Mouse (Mus musculus) ES-Bruce4 (cell line): Measurements from ENCODE around the gene Sptssb.

Experiments
- CTCF ChIP-seq: IDR thresholded peaks from one replicate; pipeline ENCODE4 v1.8.1; 2011; ENCODE audit warnings: low read depth, low read length
- EP300 ChIP-seq: IDR thresholded peaks from 2 replicates; pipeline ENCODE4 v1.6.1; 2011; ENCODE audit warnings: low read depth, low read length; ENCODE audit not compliant: insufficient read depth
- POLR2A ChIP-seq: IDR thresholded peaks from one replicate; pipeline ENCODE4 v1.8.1; 2011; ENCODE audit warnings: low read length; ENCODE audit not compliant: insufficient read depth

DNA sequence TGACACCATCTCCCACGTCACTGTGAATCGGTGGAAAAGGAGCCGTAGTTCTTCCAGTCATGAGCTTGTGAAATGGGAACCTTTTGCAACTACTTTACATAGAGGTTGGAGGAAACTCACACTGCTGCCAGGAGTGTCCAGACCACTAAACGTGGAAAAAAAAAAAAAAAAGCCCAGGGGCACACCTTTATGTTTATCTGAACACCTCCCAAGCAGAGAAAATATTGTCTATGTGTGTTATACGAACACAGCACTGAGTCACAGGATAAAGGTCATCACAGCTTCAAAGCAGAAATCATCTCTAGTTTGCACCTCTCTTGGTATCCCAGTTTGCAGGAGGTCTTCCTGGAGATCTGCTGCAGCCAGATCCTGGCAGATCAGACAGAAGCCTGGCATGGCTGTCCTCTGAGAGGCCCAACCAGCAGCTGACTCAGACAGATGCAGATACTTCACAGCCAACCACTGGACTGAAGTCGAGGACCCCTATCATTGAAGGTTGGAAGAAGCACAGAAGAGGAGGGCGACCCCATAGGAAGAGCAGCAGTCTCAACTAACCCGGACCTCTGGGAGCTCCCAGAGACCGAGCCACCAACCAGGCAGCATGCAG, 2.2 kb upstream of the Sptssb start:
- no peak for TF ChIP-seq POLR2A
- TF ChIP-seq CTCF = no peak
- no peak for TF ChIP-seq EP300
